Mouse (Mus musculus) kidney, postnatal 4 days (tissue): ENCODE results near the gene Snx6.

Experiments
- DNase-seq, 2 experiments: peaks; one replicate each; pipeline ENCODE4 v3.0.0; 2021; ENCODE audit warnings: mixed read lengths in 2 of 2

Snx6 gene

DNA sequence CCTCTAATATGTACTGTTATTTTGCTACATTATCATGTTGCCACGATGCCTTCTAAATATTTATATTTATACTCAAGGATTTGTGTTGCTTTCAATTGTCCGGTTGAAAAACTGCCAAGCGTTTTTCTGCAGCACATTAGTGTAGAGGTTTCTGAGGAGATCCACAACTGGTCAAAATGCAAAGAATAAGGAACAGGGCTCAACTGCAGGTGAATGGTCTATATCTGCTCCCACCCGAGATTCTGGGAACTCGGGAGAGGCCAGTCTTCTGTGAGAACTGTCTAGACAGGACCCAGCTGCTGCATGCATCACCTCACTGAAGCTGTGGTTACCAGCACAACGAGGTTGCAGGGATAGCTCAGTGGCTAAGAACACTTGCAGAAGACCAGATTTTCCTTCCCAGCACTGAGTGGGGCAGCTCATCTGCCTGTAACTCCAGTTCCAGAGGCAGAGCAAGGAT, 97.7 kb downstream of the Snx6 start:
- DNase-seq, result peak in 1 of 2 experiments; percentile 17

DNA sequence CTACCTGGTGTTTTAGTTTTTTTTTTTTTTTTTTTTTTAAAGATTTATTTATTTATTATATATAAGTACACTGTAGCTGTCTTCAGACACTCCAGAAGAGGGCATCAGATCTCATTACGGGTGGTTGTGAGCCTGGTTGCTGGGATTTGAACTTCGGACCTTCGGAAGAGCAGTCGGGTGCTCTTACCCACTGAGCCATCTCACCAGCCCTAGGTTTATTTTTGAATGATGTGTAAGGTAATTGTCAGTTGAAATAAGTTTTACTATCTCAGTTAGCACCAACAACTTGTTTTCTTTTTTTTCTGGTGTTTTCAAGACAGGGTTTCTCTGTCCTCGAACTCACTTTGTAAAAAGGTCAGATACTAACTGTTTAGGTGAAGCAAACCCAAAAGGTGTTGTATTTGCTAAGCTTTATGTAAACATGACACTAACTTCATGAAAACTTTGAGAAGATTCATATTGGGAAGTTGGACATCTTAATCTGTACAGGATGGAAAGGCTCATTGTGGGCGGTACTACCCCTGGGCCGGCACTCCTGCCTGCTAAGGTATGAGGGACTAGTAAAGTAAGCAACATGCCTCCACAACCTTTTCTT, 98.4 kb downstream of the Snx6 start:
- DNase-seq, result peak; percentile 31 to 56
